Mouse (Mus musculus) ZHBTc4 (cell line): ENCODE results near the gene Susd3.

Experiments used
- DNase-seq: peaks from one replicate; pipeline ENCODE4 v3.0.0-alpha.2; 2011; ENCODE audit warnings: low read depth, low spot score

Gene Susd3

DNA sequence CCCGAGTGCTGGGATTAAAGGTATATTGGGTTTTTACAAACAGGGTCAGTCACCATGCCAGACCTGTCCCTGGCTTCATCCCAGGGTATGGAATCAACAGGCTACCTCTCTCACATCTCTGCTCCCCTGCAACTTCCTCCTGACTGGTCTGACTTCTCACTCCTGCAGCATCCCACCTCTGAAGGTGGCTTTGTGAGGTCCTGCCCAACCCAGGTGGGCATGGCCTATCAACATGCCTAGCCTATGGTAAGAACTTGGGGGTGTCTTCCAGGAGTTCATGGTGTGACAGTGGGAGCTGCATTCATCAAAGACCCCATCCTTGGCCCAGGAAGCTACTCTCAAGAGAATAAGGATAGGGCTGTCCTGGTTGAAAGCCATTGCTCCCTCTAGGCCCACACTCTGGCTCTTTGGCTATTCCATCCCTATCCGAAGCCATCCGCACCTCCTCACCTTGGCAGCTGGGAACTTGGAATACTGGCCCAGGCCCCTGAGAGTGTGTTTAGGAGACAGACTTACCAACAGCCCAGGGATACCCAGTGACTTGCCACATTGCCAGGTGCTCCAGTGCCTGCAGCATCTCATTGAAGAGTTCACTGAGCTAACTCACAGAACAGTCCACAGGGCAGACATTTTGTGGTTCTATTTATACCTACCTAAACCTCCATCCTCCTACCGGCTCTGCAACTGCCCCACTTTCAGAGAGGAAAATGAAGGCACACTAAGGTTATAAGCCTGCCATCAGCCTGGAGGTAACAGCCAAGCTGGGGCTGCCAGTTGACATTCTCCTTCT is 35.6 kb downstream of the Susd3 start:
- DNase-seq = no peak

- no peak for DNase-seq
Measured at GRCm38 (mm10) chr13:49209306-49209705, 39.2 kb downstream of the Susd3 start.

DNA sequence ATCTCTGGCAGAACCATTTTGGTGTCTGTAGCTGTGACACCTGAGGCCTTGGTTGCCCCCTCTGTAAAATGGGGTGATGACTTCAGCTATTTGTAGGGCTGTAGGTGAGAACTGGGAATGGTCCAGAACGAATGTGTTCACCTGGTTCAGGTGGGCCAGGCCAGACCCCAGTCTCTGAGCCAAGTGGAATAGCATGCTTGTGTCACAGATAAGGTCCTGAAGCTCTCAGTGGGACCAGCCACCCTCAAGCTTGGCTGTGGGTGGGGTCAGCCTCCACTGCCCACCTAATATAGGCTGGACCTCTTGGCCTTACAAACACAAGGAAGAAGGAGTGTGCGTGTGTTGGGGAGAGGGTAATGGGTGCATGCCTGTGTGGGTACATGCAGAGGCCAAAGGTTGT is 42.2 kb downstream of the Susd3 start:
- DNase-seq = no peak

DNA sequence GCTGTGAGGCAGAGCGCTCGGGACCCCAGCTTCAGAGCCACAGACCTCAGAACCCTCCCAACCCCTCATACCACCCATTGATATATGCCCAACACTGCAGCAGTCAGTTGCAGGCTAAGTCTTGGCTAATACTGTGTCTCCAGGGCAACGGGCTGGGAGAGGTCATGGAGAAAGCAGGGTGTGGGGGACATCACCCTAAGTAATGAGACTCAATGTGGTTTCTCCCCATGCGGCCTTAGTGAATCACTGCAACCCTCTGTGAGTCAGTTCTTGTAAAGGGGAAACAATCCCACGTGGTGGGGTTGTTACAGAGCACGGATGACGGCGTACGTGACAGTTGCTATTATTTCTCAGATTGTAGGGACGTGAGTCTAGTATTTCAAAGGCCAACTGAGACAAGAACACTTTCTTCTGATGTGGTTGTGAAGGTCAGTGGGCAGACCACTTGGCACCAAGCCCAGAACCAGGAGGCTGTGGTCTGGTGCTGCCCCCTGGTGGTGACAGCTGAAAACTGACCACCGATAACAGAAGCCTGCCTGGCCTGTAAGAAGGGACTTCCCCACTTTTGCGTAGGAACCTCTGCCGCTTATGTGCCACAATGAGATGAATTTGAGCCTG is 43.0 kb downstream of the Susd3 start:
- DNase-seq = peak; percentile 83

DNA sequence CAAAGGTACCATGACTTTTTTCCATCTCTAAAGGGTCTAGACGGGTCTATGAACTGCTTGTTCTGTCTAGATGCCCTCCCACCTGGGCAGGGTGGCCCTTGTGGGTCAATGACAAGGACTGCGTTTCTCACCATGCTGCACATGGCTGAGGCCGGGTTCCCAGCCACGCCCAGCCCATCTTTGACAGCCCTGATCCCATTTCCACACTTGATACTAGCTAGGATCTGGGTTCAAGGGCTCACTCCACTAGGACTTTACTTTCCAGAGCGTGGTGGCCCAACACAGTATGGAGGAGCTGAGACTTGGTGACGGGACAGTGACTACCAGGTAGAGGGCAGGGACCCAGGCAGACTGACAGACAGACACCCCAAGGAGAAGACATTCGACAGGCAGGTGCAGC is 46.0 kb downstream of the Susd3 start:
- no peak for DNase-seq

DNA sequence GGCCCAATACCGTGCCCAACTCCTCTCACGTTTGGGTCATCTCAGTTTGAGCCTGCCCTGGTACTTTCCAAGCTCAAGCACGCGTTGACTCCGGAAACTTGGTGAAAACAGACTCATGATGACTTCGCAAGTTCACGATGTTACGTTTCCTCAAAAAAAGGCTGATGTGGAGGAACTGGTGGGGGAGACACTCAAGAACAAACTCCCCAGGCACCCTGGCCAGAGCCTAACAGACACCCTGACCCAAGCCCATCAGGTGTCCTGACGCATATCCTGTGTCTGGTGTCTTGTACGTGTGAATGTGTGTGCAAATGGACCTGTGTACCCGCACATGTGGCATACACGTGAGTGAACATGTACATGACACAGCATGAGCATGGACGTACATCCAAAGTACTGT is 47.8 kb downstream of the Susd3 start:
- no peak for DNase-seq

DNA sequence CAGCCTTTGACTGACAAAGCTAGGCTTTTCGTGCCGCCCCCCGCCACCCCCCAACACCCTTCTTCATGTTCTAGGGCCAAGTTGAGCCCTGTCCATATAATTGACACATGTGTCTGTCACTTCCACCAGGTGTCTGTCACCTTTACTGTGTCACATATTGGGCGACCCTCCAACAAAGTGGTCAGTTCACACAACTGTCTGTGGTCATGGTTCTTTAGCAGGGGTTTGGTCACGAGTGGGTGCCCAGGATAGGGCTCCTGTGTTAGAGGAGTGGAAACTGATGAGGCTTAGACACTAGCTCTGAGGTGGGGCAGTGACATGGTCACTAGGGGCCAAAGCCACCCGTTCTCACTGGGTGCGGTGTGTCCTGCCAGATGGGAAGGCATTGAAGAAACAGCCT is 48.6 kb downstream of the Susd3 start:
- no peak for DNase-seq

GRCm38 (mm10) chr13:49198734-49199133 is 49.8 kb downstream of the Susd3 start:
- no peak for DNase-seq

DNA sequence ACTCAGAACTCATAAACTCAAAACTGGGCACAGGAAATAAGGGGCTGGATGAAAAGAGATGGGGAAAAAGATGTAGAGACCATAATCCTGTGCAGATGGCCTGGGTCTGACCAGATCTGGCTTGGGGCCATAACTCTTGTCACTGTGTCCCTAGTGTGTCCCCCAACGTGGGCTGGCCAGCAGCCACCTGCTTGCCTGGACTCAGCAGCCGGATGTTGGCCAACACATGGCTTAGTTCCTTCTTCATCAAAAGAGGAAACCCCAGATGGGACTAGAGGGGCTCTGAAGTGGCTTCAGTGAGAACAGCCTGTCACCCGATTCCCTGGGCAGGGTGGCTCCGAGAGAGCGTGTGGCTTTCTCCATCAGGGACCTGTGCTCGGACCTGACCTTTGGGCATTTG is 51.7 kb downstream of the Susd3 start:
- no peak for DNase-seq

DNA sequence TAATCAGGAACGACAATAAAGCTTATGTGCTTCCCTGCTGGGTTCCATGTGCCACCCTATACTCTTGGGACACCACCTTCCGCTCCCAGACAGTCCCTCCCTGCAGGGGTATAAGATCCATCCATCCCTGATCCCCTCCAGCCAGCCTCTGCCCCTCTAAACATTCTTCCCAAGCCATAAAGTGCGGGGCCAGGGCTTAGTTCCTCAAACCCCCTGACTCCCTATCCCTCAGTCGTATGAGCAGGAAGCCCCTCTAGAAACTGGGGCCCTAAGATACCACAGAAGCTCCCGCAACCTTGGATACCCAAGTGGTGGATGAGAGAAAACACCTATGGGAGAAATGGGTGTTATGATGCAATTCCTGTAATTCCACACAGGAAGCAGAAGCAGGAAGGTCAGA is 52.3 kb downstream of the Susd3 start:
- DNase-seq = no peak

- no peak for DNase-seq
Measured at GRCm38 (mm10) chr13:49195651-49196050, 52.9 kb downstream of the Susd3 start.

DNA sequence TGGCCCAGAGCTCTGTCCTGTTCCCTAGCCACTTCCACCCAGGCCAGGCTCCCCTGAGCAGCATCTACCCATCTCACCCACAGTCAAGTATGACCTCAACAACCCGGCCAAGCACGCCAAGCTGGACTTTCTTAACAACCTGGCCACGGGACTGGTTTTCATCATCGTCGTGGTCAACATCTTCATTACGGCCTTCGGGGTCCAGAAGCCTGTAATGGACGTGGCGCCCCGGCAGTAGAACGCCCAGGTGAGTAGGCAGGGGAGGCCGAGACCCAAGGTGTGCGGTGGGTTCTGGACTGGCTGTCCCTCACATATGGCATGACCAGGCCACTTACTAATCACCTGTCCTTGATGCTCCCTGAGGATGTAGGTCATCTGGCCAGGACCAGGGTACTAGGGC is 53.7 kb downstream of the Susd3 start:
- no peak for DNase-seq

DNA sequence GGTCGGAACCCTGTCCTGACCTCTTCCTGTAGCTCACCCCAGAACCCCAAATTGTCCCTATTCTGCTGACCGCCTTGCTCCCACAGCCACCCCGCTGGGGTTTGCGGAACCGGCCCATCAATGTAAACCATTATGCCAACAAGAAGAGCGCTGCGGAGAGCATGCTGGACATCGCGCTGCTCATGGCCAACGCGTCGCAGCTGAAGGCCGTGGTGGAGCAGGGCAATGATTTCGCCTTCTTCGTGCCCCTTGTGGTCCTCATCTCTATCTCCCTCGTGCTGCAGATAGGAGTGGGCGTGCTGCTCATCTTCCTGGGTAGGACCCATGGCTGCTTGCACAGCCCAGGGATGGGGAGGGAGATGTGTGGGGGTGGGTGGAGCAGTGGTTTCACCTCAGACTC is 54.9 kb downstream of the Susd3 start:
- no peak for DNase-seq

DNA sequence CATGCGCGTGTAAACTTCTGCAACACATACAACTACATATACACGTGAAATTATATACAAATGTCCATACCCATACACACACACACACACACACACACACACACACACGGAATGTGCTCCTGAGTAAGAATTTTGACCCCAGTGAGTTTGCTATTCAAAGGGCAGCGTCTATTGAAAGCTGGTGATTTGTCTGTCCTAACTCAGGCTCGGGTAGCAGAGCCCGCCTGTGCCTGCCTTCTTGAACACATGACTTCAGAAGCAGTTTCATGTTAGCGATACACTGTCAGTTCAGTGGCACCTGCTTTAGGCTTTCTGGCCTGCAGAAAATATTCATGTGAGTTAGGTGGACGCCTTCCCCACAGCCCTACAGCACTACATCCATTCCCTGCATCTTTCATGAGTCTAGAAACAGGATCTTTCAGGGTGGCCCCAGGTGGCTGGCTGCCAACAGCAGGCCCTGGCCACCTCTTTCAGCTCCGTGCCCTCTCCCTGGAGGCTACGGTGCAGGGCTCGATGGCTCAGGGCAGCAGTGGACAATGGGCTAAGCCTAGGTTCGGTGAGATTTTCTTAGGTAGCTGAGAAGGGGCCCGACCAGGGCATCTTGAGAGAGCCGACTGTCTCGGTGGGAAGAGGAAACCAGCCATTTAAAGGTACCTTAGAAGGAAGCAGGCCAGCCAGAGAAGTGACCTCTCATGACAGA is 56.2 kb downstream of the Susd3 start:
- no peak for DNase-seq

DNA sequence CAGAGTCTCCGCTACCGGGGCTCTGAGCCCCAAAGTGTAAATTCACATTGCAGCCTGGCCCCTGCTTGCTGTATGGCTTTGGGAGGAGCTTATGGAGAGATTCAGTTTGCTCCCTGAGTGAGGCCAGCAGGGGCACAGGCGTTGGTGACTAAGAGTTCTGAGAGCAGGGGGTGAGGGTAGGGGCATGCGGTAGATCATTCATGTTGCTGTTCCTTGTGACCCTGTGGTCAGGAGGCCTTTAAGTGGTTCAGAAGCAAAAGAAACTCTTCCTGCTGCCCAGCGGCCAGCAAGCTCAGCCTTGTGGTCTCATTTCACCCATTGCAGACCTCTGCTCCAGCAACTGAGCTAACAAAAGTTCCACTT is 56.9 kb downstream of the Susd3 start:
- no peak for DNase-seq

- no peak for DNase-seq
Measured at GRCm38 (mm10) chr13:49190876-49191672, 57.4 kb downstream of the Susd3 start.

DNA sequence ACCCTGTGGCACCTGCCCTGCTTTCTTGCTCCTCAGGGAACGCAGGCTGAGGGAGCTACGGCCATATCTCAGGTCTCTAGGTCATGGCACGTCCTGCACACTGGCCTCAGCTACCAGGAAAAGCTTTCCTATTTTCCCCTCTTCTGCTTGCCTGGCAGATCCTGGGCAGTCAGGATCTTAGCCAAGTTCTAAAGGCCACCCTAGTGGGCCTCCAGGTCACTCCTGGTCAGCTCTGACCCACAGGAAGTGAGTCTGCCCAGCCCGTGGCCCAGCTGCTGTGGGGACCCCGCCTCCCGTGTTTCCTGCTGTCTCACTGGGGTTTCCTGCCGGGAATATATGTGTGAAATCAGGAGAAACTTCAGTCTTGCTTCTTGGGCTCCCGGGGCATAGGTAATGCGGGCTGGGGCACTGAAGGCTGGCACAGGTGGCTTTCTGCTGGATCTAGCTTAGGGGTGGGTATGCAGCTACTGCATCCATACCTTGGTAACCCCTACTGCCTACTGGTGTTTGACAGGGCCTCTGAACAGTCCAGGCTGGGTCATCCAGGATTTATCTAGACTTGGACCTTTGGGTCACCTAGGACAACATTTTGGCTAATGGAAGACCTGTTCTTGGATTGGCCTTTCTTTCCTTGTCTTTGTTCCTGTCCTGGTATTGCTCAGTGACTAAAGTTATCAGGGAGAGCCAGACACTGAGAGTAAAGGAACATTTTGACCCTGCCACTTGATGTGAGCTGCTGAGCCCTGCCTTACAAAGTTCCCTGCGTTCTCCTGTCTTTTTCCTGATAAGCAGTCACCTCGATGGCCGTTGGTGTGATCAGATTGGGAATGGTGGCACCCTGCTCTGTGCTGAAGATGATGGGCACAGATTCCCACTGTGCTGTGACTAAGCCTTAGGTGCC is 58.3 kb downstream of the Susd3 start:
- DNase-seq = no peak

DNA sequence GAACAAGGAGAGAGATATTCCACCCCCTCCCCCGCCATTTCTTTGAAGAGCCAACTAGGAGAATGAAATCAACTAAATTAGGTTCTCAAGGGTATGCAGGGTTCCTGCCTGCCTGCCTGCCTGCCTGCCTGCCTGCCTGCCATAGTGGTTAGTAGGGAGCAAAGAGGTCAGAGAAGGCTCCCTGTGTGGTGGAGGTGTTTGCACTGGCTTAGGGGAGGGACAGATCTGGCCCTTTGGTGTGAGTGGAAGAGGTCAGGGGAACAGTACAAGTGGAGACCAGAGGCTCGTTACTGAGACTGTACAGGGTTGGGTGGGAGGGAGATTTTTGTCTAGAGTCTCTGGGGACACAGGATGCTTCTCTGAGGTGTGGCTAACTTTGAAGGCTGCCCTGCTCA is 59.5 kb downstream of the Susd3 start:
- DNase-seq = no peak

DNA sequence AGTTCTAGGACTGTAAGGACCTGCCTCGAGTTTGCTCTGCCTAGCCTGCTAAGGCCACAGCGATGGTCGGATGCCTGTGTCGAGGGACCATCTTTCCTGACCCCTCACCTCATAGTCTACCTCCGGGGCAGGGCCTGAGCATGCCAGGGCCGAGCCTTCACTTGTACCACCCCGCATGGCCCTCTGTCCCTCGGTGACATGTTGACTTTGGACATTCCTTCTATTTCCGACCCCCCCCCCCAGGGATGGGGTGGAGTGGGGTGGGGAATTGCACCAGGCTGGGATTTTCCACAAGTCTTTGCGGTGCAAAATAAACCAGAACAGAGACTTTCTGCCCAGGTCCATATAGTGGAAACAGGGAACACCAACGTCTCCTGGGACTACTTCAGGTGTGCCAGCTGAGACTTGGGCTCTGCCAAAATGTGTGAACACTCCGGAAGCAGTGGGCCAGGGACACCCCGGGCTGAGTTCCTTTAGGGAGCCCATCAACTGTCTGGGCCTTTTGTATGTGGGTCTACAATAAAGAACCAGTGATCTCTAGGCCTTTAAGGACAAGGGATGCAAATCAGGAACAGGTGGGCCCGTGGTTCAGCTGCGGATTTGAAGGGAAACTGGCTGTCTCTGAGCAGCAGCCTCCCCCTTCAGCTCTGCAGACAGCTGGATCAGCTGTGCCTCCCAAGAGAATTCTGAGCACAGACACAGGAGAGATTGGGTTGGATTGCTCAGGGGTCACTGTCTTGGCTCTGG is 60.1 kb downstream of the Susd3 start:
- peak; percentile 31 for DNase-seq
